Mouse (Mus musculus) MEL (cell line): Measurements from ENCODE around the gene 9630041A04Rik. TPM values are rescaled to one million over a fixed set of nuclear protein-coding genes. Genes with fewer than 3 reads are reported as not detected.

Source experiments
- DNase-seq: peaks from one replicate; pipeline ENCODE4 v3.0.0; 2011; ENCODE audit warnings: low read depth, low spot score
- H3K27ac ChIP-seq: 2 replicates; pipeline ENCODE4 v1.5.1; 2012; ENCODE audit warnings: low read depth, mild to moderate bottlenecking, control low read depth, low read length, moderate library complexity; ENCODE audit not compliant: control insufficient read depth
- H3K27me3 ChIP-seq, 2 experiments: fragments of 150-350 bp in 1 of 2; sonication (generic) in 1 of 2; 2 replicates each; pipeline ENCODE4 v1.6.1; 2012; ENCODE audit warnings: low read length in 2 of 2, mild to moderate bottlenecking in 2 of 2, improper control_type of control experiment in 1 of 2, moderate library complexity in 1 of 2; ENCODE audit not compliant: insufficient read depth in 2 of 2, control insufficient read depth in 1 of 2
- H3K36me3 ChIP-seq, 2 experiments: 2 replicates each; pipeline ENCODE4 v1.6.1; 2012 to 2014; ENCODE audit warnings: low read length in 2 of 2, improper control_type of control experiment in 1 of 2, inconsistent platforms in 1 of 2, mild to moderate bottlenecking in 1 of 2; ENCODE audit not compliant: insufficient read depth in 2 of 2, control insufficient read depth in 1 of 2
- H3K4me1 ChIP-seq, 2 experiments: fragments of 150-350 bp in 1 of 2; sonication (generic) in 1 of 2; 2 replicates each; pipeline ENCODE4 v1.6.1; 2012; ENCODE audit warnings: low read length in 2 of 2, improper control_type of control experiment in 1 of 2, mild to moderate bottlenecking in 1 of 2; ENCODE audit not compliant: insufficient read depth in 2 of 2, control insufficient read depth in 1 of 2
- H3K4me3 ChIP-seq, 2 experiments: fragments of 150-350 bp in 1 of 2; sonication (generic) in 1 of 2; 2 replicates each; pipeline ENCODE4 v1.5.1; 2012; ENCODE audit warnings: low read depth in 2 of 2, low read length in 2 of 2, mild to moderate bottlenecking in 2 of 2, moderate library complexity in 2 of 2, control low read depth in 1 of 2, improper control_type of control experiment in 1 of 2; ENCODE audit not compliant: control insufficient read depth in 1 of 2, insufficient read depth in 1 of 2
- H3K79me2 ChIP-seq: 2 replicates; pipeline ENCODE4 v1.6.1; 2012; ENCODE audit warnings: mild to moderate bottlenecking, low read length, moderate library complexity; ENCODE audit not compliant: control insufficient read depth, poor library complexity, insufficient read depth
- H3K9ac ChIP-seq: 2 replicates; pipeline ENCODE4 v1.6.1; 2012; ENCODE audit warnings: low read depth, mild to moderate bottlenecking, control low read depth, low read length, moderate library complexity; ENCODE audit not compliant: control insufficient read depth, poor library complexity, severe bottlenecking
- H3K9me3 ChIP-seq: fragments of 150-350 bp; sonication (generic); replicated peaks from 2 replicates; pipeline ENCODE4 v1.6.1; 2012; ENCODE audit warnings: mild to moderate bottlenecking, low read length, improper control_type of control experiment, moderate library complexity; ENCODE audit not compliant: insufficient read depth
- BHLHE40 ChIP-seq: IDR thresholded peaks from 2 replicates; pipeline ENCODE4 v1.6.1; 2012; ENCODE audit warnings: low read depth, mild to moderate bottlenecking, inconsistent platforms, low read length, improper control_type of control experiment, borderline replicate concordance
- CHD2 ChIP-seq: IDR thresholded peaks from 2 replicates; pipeline ENCODE4 v1.6.1; 2011; ENCODE audit warnings: low read length, improper control_type of control experiment
- CTCF ChIP-seq, 3 experiments: IDR thresholded peaks in 2 of 3; conservative IDR thresholded peaks in 1 of 3; 2 replicates each; pipeline ENCODE4 v1.5.1; 2011 to 2012; ENCODE audit warnings: low read length in 3 of 3, low read depth in 2 of 3, mild to moderate bottlenecking in 2 of 3, improper control_type of control experiment in 1 of 3, inconsistent platforms in 1 of 3, mixed read lengths in 1 of 3, moderate library complexity in 1 of 3; ENCODE audit not compliant: control insufficient read depth in 1 of 3, insufficient read depth in 1 of 3, poor library complexity in 1 of 3, severe bottlenecking in 1 of 3
- EP300 ChIP-seq, 2 experiments: IDR thresholded peaks; 2 replicates each; pipeline ENCODE4 v1.6.1; 2011; ENCODE audit warnings: improper control_type of control experiment in 2 of 2, low read length in 2 of 2, low read depth in 1 of 2, mild to moderate bottlenecking in 1 of 2
- GABPA ChIP-seq: IDR thresholded peaks from 2 replicates; pipeline ENCODE4 v1.6.1; 2012; ENCODE audit warnings: low read depth, mild to moderate bottlenecking, inconsistent platforms, low read length, improper control_type of control experiment, moderate library complexity
- KAT2A ChIP-seq: conservative IDR thresholded peaks from 2 replicates; pipeline ENCODE4 v1.6.1; 2012; ENCODE audit warnings: low read depth, low read length, improper control_type of control experiment, inconsistent platforms
- MAX ChIP-seq: IDR thresholded peaks from 2 replicates; pipeline ENCODE4 v1.6.1; 2011; ENCODE audit warnings: low read length, improper control_type of control experiment
- MXI1 ChIP-seq: IDR thresholded peaks from 2 replicates; pipeline ENCODE4 v1.6.1; 2011; ENCODE audit warnings: mild to moderate bottlenecking, low read depth, low read length, improper control_type of control experiment
- MYB ChIP-seq: IDR thresholded peaks from 2 replicates; pipeline ENCODE4 v1.6.1; 2011; ENCODE audit warnings: mild to moderate bottlenecking, low read depth, low read length, improper control_type of control experiment
- NRF1 ChIP-seq: IDR thresholded peaks from 2 replicates; pipeline ENCODE4 v1.6.1; 2014; ENCODE audit warnings: low read depth, mild to moderate bottlenecking, inconsistent platforms, low read length, improper control_type of control experiment, moderate library complexity; ENCODE audit not compliant: poor library complexity, insufficient read depth, severe bottlenecking
- POLR2A ChIP-seq, 2 experiments: IDR thresholded peaks; 2 replicates each; pipeline ENCODE4 v1.6.1; 2011 to 2012; ENCODE audit warnings: low read length in 2 of 2, mild to moderate bottlenecking in 2 of 2, control low read depth in 1 of 2, improper control_type of control experiment in 1 of 2, low read depth in 1 of 2, moderate library complexity in 1 of 2; ENCODE audit not compliant: control insufficient read depth in 1 of 2, insufficient read depth in 1 of 2, poor library complexity in 1 of 2
- POLR2AphosphoS2 ChIP-seq: IDR thresholded peaks from 2 replicates; pipeline ENCODE4 v1.6.1; 2011; ENCODE audit warnings: low read length, improper control_type of control experiment
- RAD21 ChIP-seq: IDR thresholded peaks from 2 replicates; pipeline ENCODE4 v1.6.1; 2011; ENCODE audit warnings: mild to moderate bottlenecking, low read depth, low read length, improper control_type of control experiment
- RCOR1 ChIP-seq: IDR thresholded peaks from 2 replicates; pipeline ENCODE4 v1.6.1; 2012; ENCODE audit warnings: low read depth, mild to moderate bottlenecking, inconsistent platforms, low read length, improper control_type of control experiment
- SIN3A ChIP-seq: IDR thresholded peaks from 2 replicates; pipeline ENCODE4 v1.6.1; 2012; ENCODE audit warnings: low read length, improper control_type of control experiment, inconsistent platforms
- SMC3 ChIP-seq: IDR thresholded peaks from 2 replicates; pipeline ENCODE4 v1.6.1; 2011; ENCODE audit warnings: low read depth, low read length, improper control_type of control experiment
- TAL1 ChIP-seq: IDR thresholded peaks from 2 replicates; pipeline ENCODE4 v1.6.1; 2012; ENCODE audit warnings: mild to moderate bottlenecking, inconsistent platforms, low read length, moderate library complexity, mixed read lengths
- TBP ChIP-seq: IDR thresholded peaks from 2 replicates; pipeline ENCODE4 v1.8.0; 2011; ENCODE audit warnings: low read depth, low read length, improper control_type of control experiment
- TCF12 ChIP-seq: IDR thresholded peaks from 2 replicates; pipeline ENCODE4 v1.6.1; 2014; ENCODE audit warnings: low read depth, mild to moderate bottlenecking, inconsistent platforms, low read length, improper control_type of control experiment, moderate library complexity
- UBTF ChIP-seq: IDR thresholded peaks from 2 replicates; pipeline ENCODE4 v1.6.1; 2012; ENCODE audit warnings: low read depth, mild to moderate bottlenecking, inconsistent platforms, low read length, improper control_type of control experiment, moderate library complexity, borderline replicate concordance; ENCODE audit not compliant: insufficient read depth
- USF2 ChIP-seq, 2 experiments: IDR thresholded peaks; 2 replicates each; pipeline ENCODE4 v1.6.1; 2011 to 2012; ENCODE audit warnings: improper control_type of control experiment in 2 of 2, low read length in 2 of 2, borderline replicate concordance in 1 of 2, inconsistent platforms in 1 of 2, low read depth in 1 of 2, mild to moderate bottlenecking in 1 of 2; ENCODE audit not compliant: insufficient read depth in 1 of 2
- ZC3H11A ChIP-seq: IDR thresholded peaks from 2 replicates; pipeline ENCODE4 v1.6.1; 2012; ENCODE audit warnings: low read depth, mild to moderate bottlenecking, inconsistent platforms, low read length, improper control_type of control experiment
- ZMIZ1 ChIP-seq: IDR thresholded peaks from 2 replicates; pipeline ENCODE4 v1.6.1; 2012; ENCODE audit warnings: low read depth, mild to moderate bottlenecking, inconsistent platforms, low read length, improper control_type of control experiment, moderate library complexity
- polyA plus RNA-seq, 2 experiments: library from polyadenylated mRNA; stranded (reverse) in 1 of 2; unstranded in 1 of 2; fragments of >175 nt in 1 of 2; fragments of >200 nt in 1 of 2; gene quantifications; 2 replicates each; pipeline versions ENCODE4 v1.2.1 to v1.2.4; 2012; ENCODE audit warnings: low replicate concordance in 2 of 2, low read depth in 1 of 2; ENCODE audit not compliant: insufficient read length in 2 of 2, insufficient read depth in 1 of 2, missing spikeins in 1 of 2
- total RNA-seq: library from RNA; depleted of rRNA; stranded (reverse); fragments of 300-350 nt; gene quantifications from 2 replicates; pipeline ENCODE4 v1.2.3, GENCODE M21; 2012

9630041A04Rik gene
- total and polyA plus RNA-seq, 3 experiments = not detected

DNA sequence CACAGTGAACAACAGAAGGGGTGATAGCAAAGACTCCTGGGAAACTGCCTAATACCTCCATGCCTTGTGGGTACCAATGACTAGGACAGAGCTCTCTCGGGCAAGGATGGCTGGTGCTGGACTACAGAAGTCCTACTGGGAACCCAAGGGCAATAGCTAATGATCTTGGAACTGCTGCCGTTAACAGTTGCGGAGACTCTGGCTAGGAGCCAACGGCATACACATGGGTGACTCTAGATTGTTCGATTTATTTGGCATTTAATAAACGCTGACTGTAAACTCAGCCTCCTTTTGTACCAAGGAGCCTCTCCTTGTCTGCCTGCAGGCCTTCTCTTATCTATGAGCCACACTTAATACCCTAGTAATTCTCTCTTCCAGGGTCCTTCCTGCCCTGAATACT lies 128.4 kb downstream of the 9630041A04Rik start:
- H3K79me2 ChIP-seq = no peaks in the 10 kb centered on the region
- no peak overlapping the region for H3K9ac ChIP-seq
- TF ChIP-seq SMC3 (no peak), USF2 (IDR thresholded peaks at IDR 0.05; ENCODE audit: borderline replicate concordance in 1 of 2, insufficient read depth in 1 of 2, low read depth in 1 of 2, low read length in 2 of 2) (no peak), CHD2 (no peak), TAL1 (no peak), EP300 (IDR thresholded peaks at IDR 0.05; ENCODE audit: low read depth in 1 of 2, low read length in 2 of 2) (no peak), POLR2A (IDR thresholded peaks at IDR 0.05; ENCODE audit: control insufficient read depth in 1 of 2, insufficient read depth in 1 of 2, low read depth in 1 of 2, low read length in 2 of 2, poor library complexity in 1 of 2) (no peak), GABPA (no peak), TBP (no peak), MYB (no peak), RCOR1 (no peak), RAD21 (no peak), POLR2AphosphoS2 (no peak), MXI1 (no peak), UBTF (no peak), TCF12 (no peak), ZMIZ1 (no peak), CTCF (IDR thresholded peaks at IDR 0.05 in 2 of 3, conservative IDR thresholded peaks at IDR 0.05 in 1 of 3; ENCODE audit: control insufficient read depth in 1 of 3, insufficient read depth in 1 of 3, low read depth in 2 of 3, low read length in 3 of 3, poor library complexity in 1 of 3, severe bottlenecking in 1 of 3) (no peak)
- TF ChIP-seq, all 39 proteins: peak for 0
- Histone ChIP-seq H3K9me3 (no peaks in the 10 kb centered on the region), H3K4me1 (no peaks in the 10 kb centered on the region), H3K27me3 (no peaks in the 10 kb centered on the region), H3K4me3 (no peak overlapping the region), H3K27ac (no peak overlapping the region), H3K36me3 (no peaks in the 10 kb centered on the region)
- DNase-seq = no peak

DNA sequence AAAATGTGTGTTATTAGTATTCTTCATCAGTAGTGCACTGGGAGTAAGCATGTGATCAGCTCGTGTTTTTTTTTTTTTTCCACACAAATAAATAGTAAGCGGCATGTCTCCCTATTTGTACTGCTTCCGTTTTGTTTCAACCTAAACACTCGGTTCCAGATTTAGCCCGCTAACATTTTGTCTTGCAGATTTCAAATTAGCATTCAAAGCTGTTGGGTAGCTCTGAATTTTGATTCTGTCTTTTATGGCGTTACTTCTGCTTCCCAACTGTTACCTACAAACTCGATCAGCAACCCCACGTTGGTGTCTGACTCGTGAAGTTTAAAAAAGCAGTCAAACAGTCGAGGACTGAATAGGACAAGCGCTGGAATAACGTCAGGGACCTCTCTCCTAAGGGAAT lies 129.2 kb downstream of the 9630041A04Rik start:
- no peak overlapping the region for H3K27ac ChIP-seq
- H3K79me2 ChIP-seq = no peaks in the 10 kb centered on the region
- DNase-seq = no peak
- no peaks in the 10 kb centered on the region for H3K9me3 ChIP-seq
- TF ChIP-seq RAD21 (no peak), ZC3H11A (no peak), EP300 (IDR thresholded peaks at IDR 0.05; ENCODE audit: low read depth in 1 of 2, low read length in 2 of 2) (no peak), KAT2A (no peak), MAX (no peak), TAL1 (no peak), BHLHE40 (no peak), CHD2 (no peak), TBP (no peak), ZMIZ1 (no peak), SIN3A (no peak), NRF1 (no peak), TCF12 (no peak), POLR2A (IDR thresholded peaks at IDR 0.05; ENCODE audit: control insufficient read depth in 1 of 2, insufficient read depth in 1 of 2, low read depth in 1 of 2, low read length in 2 of 2, poor library complexity in 1 of 2) (no peak), GABPA (no peak)
- no peaks in the 10 kb centered on the region for H3K27me3 ChIP-seq
- no peaks in the 10 kb centered on the region for H3K36me3 ChIP-seq
- no peak overlapping the region for H3K9ac ChIP-seq
- no peaks in the 10 kb centered on the region for H3K4me1 ChIP-seq
- no peak overlapping the region for H3K4me3 ChIP-seq
